ENCODE assay signal across 27 mouse cellular contexts in the genomic region with DNA sequence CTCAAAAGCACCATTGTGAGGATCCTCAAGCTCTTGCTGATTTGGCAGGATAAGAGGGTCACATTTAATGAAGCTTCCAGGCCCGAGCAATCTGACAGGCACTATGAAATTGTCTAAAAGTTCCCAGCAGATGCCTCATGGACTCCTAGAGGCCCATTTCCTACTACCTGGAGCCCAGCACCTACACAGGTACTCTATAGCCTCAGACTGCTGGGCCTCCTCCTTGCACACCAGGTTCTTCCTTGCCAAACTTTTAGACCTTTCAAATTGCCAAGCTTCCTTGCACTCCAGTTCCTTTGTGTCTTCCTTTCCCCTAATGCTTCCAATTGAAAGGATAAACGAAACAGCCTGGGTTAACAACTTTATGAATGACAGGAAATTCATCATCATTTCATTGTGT. TPM values are rescaled to one million over a fixed set of nuclear protein-coding genes. Genes with fewer than 3 reads are reported as not detected.
A peak's percentile ranks its signal among the peaks of the same experiment; 100 is the strongest.
DNase-seq lines count a peak whose midpoint lies in the region; ATAC-seq and TF ChIP-seq lines count a peak whose summit lies in the region.
"Had no signal": no experiment of that assay in that cellular context is flagged by ENCODE, and none has a peak within 500 bp of the region (broad histone marks: within the 10 kb centered on the region; RNA-seq: fewer than 3 reads in every experiment).

No protein-coding gene starts in this region.

- peak overlapping the region; percentile 82 for H3K27ac ChIP-seq in heart, adult 2 months
- H3K27ac ChIP-seq in lung, postnatal 0 days (ENCODE audit: low read length): peak overlapping the region; percentile 2; the same call in 1 of the 2 replicates
- H3K27ac ChIP-seq in small intestine, adult 2 months (ENCODE audit: insufficient read depth, low read depth, low read length): peak overlapping the region; percentile 49
- H3K27ac ChIP-seq: embryonic facial prominence, embryonic 10.5 days; embryonic facial prominence, embryonic 13.5 days; forebrain, embryonic 12.5 days; forebrain, embryonic 15.5 days; hindbrain, embryonic 14.5 days; hindbrain, postnatal 0 days had no signal

- 0 out of 2 replicates have a peak, but pooled peaks have one; percentile 23 for TF ChIP-seq POLR2A in heart, adult 2 months (IDR thresholded peaks at IDR 0.05; ENCODE audit: insufficient read depth, low read depth, low read length)
- TF ChIP-seq POLR2A in lung, adult 2 months (IDR thresholded peaks at IDR 0.05; ENCODE audit: borderline replicate concordance, extremely low read depth, low read depth, low read length): no peak
- no peak for TF ChIP-seq POLR2A in small intestine, adult 2 months (IDR thresholded peaks at IDR 0.05; ENCODE audit: low read depth, low read length)

- intact Hi-C loops in heart, adult 2 months (cut with DNase I): no loop called here
- intact Hi-C loops in heart, postnatal 36 days (cut with DNase I): no loop called here

- no peaks in the 10 kb centered on the region for H3K9me3 ChIP-seq in lung, postnatal 0 days (ENCODE audit: low read length)
- H3K9me3 ChIP-seq: embryonic facial prominence, embryonic 10.5 days; embryonic facial prominence, embryonic 13.5 days; forebrain, embryonic 12.5 days; forebrain, embryonic 15.5 days; heart, embryonic 12.5 days had no signal

- no peak overlapping the region for H3K4me2 ChIP-seq in lung, postnatal 0 days (replicated peaks; ENCODE audit: low read depth, low read length)
- H3K4me2 ChIP-seq: embryonic facial prominence, embryonic 13.5 days; forebrain, embryonic 12.5 days; forebrain, embryonic 15.5 days; heart, embryonic 12.5 days; hindbrain, embryonic 14.5 days had no signal

- H3K4me3 ChIP-seq in heart, adult 2 months: peak overlapping the region; percentile 5; the same call in 1 of the 2 replicates
- no peak overlapping the region for H3K4me3 ChIP-seq in lung, postnatal 0 days (ENCODE audit: low read depth, low read length)
- H3K4me3 ChIP-seq in lung, adult 2 months (replicated peaks; ENCODE audit: extremely low read depth, low read depth, low read length): no peak overlapping the region
- H3K4me3 ChIP-seq in small intestine, adult 2 months (ENCODE audit: low read depth, low read length): no peak overlapping the region
- H3K4me3 ChIP-seq: embryonic facial prominence, embryonic 10.5 days; embryonic facial prominence, embryonic 13.5 days; erythroblast, embryonic 14.5 days; forebrain, embryonic 12.5 days; forebrain, embryonic 15.5 days; heart, embryonic 12.5 days had no signal

- H3K27me3 ChIP-seq in heart, adult 2 months (ENCODE audit: control insufficient read depth, insufficient read depth, low read length): no peaks in the 10 kb centered on the region
- H3K27me3 ChIP-seq in lung, postnatal 0 days (replicated peaks; ENCODE audit: insufficient read depth, low read length): no peaks in the 10 kb centered on the region
- no peaks in the 10 kb centered on the region for H3K27me3 ChIP-seq in small intestine, adult 2 months (ENCODE audit: control insufficient read depth, insufficient read depth, low read length)
- H3K27me3 ChIP-seq: embryonic facial prominence, embryonic 13.5 days; forebrain, embryonic 12.5 days; forebrain, embryonic 15.5 days; heart, embryonic 12.5 days had no signal

- no peak for TF ChIP-seq EP300 in heart, adult 2 months (IDR thresholded peaks at IDR 0.05; ENCODE audit: insufficient read depth, low read depth, low read length)
- peak; percentile 47; the same call in 1 of the 2 replicates for TF ChIP-seq EP300 in lung, postnatal 0 days (IDR thresholded peaks at IDR 0.05)

- H3K36me3 ChIP-seq in heart, adult 2 months (ENCODE audit: control insufficient read depth, insufficient read depth, low read length): peaks cover 72% of the 10 kb centered on the region
- no peaks in the 10 kb centered on the region for H3K36me3 ChIP-seq in lung, postnatal 0 days (ENCODE audit: insufficient read depth, low read length)
- 0 out of 2 replicates have a peak, but pooled peaks cover 2% of the 10 kb centered on the region for H3K36me3 ChIP-seq in small intestine, adult 2 months (ENCODE audit: control insufficient read depth, insufficient read depth, low read length)
- H3K36me3 ChIP-seq: embryonic facial prominence, embryonic 10.5 days; embryonic facial prominence, embryonic 13.5 days; forebrain, embryonic 12.5 days; heart, embryonic 12.5 days had no signal

- peak overlapping the region; percentile 44; the same call in 1 of the 2 replicates for H3K9ac ChIP-seq in heart, adult 2 months (ENCODE audit: low read depth, low read length)
- no peak overlapping the region for H3K9ac ChIP-seq in lung, postnatal 0 days (replicated peaks; ENCODE audit: low read depth)
- H3K9ac ChIP-seq: embryonic facial prominence, embryonic 13.5 days; forebrain, embryonic 12.5 days; forebrain, embryonic 15.5 days; heart, embryonic 12.5 days; hindbrain, embryonic 14.5 days had no signal

- no peak for ATAC-seq in lung, postnatal 0 days
- ATAC-seq: CD4-positive, CD25-positive, alpha-beta regulatory T cell, adult 4 months; forebrain, embryonic 15.5 days; hindbrain, postnatal 0 days; inflammation-experienced regulatory T-cells, adult 6 months; intestine, embryonic 16.5 days had no signal

- TF ChIP-seq CTCF in heart, adult 2 months (IDR thresholded peaks at IDR 0.05): no peak
- no peak for TF ChIP-seq CTCF in lung, postnatal 0 days (IDR thresholded peaks at IDR 0.05)
- no peak for TF ChIP-seq CTCF in lung, adult 2 months (IDR thresholded peaks at IDR 0.05; ENCODE audit: insufficient read depth, low read length)
- TF ChIP-seq CTCF in small intestine, adult 2 months (IDR thresholded peaks at IDR 0.05; ENCODE audit: extremely low read depth, insufficient read length, insufficient replicate concordance, low read depth, low read length): no peak

- peaks cover 4% of the 10 kb centered on the region; the same call in 1 of the 2 replicates for H3K79me2 ChIP-seq in heart, adult 2 months (replicated peaks; ENCODE audit: control insufficient read depth, insufficient read depth, low read length)

- WGBS in heart, adult 2 months: 35% methylated on average over 2 of the region's 2 CpGs
- WGBS in lung, postnatal 0 days: 56% methylated on average over 2 of the region's 2 CpGs
- WGBS in lung, adult 2 months: 33% methylated on average over 2 of the region's 2 CpGs
- 80% methylated on average over 2 of the region's 2 CpGs for WGBS in small intestine, adult 2 months

- H3K4me1 ChIP-seq in heart, adult 2 months (ENCODE audit: control insufficient read depth, insufficient read depth, low read length): peaks cover 14% of the 10 kb centered on the region
- H3K4me1 ChIP-seq in lung, postnatal 0 days (ENCODE audit: insufficient read depth, low read depth, low read length): peaks cover 25% of the 10 kb centered on the region; the same call in 1 of the 2 replicates
- peaks cover 37% of the 10 kb centered on the region for H3K4me1 ChIP-seq in lung, adult 2 months (ENCODE audit: control insufficient read depth, insufficient read depth, low read length)
- no peaks in the 10 kb centered on the region for H3K4me1 ChIP-seq in small intestine, adult 2 months (ENCODE audit: control insufficient read depth, insufficient read depth, insufficient read length, low read length)
- H3K4me1 ChIP-seq: embryonic facial prominence, embryonic 13.5 days had no signal

- no peak for DNase-seq in heart, adult 2 months
- DNase-seq in heart, postnatal 36 days: no peak
- peak; percentile 33 for DNase-seq in lung, postnatal 0 days (ENCODE audit: low spot score)
- no peak for DNase-seq in lung, adult 2 months
- DNase-seq in embryo, embryonic 11 days: no peak
- DNase-seq: adrenal gland, adult 2 months; adrenal gland, postnatal 14 days; cerebellum, adult 11 months; cerebellum, adult 2 months; cerebellum, adult 9-11 months; cerebellum, postnatal 25 days; gastrocnemius, postnatal 10 days; gastrocnemius, postnatal 36 days; heart, postnatal 4 days had no signal

RNA-seq across cellular contexts. Expression of gene Cd200, which starts 5.9 kb away (rescaled TPM):
- total RNA-seq in heart, adult 2 months (2021): 10 to 100 TPM; 63.6 to 69.3 TPM
- 90.0 and 99.3 TPM in 2 replicates for polyA plus RNA-seq in heart, adult 2 months (2012; rRNA removed)
- total RNA-seq in heart, postnatal 36 days (2021): 10 to 100 TPM; 66.9 to 69.8 TPM
- polyA plus RNA-seq in lung, postnatal 0 days (2015; fragmentation: Nextera tagmentation; extraction: Ambion mirVana): 338 and 424 TPM in 2 replicates
- polyA plus RNA-seq in lung, adult 2 months (2012; rRNA removed): 207 and 212 TPM in 2 replicates
- 12.0 and 29.2 TPM in 2 replicates for polyA plus RNA-seq in small intestine, adult 2 months (2012; rRNA removed)
- total RNA-seq: MEL had no signal

Comparison
In these comparisons a context has a peak if more than half of its experiments do, and no peak if none do; other contexts are left out.
1. H3K27ac ChIP-seq: peak in every context shown above with its lines; median percentile 82 in heart, adult 2 months; 49 in small intestine, adult 2 months; 2 in lung, postnatal 0 days.